Comparison of ENCODE assay signal across 8 mouse cellular contexts in genomic region chr10:106932571-106933073, GRCm38 (mm10).
A peak's percentile ranks its signal among the peaks of the same experiment; 100 is the strongest.
DNase-seq lines count a peak whose midpoint lies in the region; ATAC-seq and TF ChIP-seq lines count a peak whose summit lies in the region.

No protein-coding gene starts in this region.

- no peaks in the 10 kb centered on the region for H3K4me1 ChIP-seq in heart, embryonic 14.5 days (ENCODE audit: control insufficient read depth in 2 of 2, insufficient read depth in 2 of 2, low read length in 2 of 2)
- no peaks in the 10 kb centered on the region for H3K4me1 ChIP-seq in limb, embryonic 12.5 days (replicated peaks)

- no peaks in the 10 kb centered on the region for H3K9me3 ChIP-seq in heart, embryonic 14.5 days (ENCODE audit: control insufficient read depth, low read length)
- no peaks in the 10 kb centered on the region for H3K9me3 ChIP-seq in limb, embryonic 12.5 days

- TF ChIP-seq CTCF in brain, embryonic 14.5 days (IDR thresholded peaks at IDR 0.05; ENCODE audit: borderline replicate concordance, extremely low read depth, insufficient read depth, insufficient read length) = no peak

- 35% methylated on average over 13 of the region's 13 CpGs for WGBS in heart, embryonic 14.5 days
- WGBS in limb, embryonic 12.5 days = 51% methylated on average over 13 of the region's 13 CpGs

- no peaks in the 10 kb centered on the region for H3K27me3 ChIP-seq in heart, embryonic 14.5 days (ENCODE audit: control insufficient read depth, insufficient read depth, low read length)
- no peaks in the 10 kb centered on the region for H3K27me3 ChIP-seq in limb, embryonic 12.5 days

- H3K9ac ChIP-seq in heart, embryonic 14.5 days (ENCODE audit: low read length) = 0 out of 2 replicates have a peak overlapping the region, but pooled peaks have one; percentile 44
- no peak overlapping the region for H3K9ac ChIP-seq in limb, embryonic 12.5 days (replicated peaks)

- DNase-seq in kidney, adult 18-20 months = peak; percentile 12
- no peak for DNase-seq in kidney, adult 11 months
- DNase-seq in brain, embryonic 14.5 days (ENCODE audit: low read depth) = peak; percentile 77
- peak; percentile 80 for DNase-seq in retina, embryonic 14.5 days (ENCODE audit: low spot score)
- DNase-seq in spleen, postnatal 14 days (ENCODE audit: low spot score in 2 of 2) = no peak
- DNase-seq in thymus, postnatal 36 days = no peak

- peak overlapping the region; percentile 58 for H3K4me2 ChIP-seq in heart, embryonic 14.5 days (ENCODE audit: low read length)
- H3K4me2 ChIP-seq in limb, embryonic 12.5 days = peak overlapping the region; percentile 47

- TF ChIP-seq POLR2A in brain, embryonic 14.5 days (IDR thresholded peaks at IDR 0.05; ENCODE audit: borderline replicate concordance, extremely low read depth, insufficient read depth, insufficient read length, poor library complexity, severe bottlenecking) = no peak

- H3K36me3 ChIP-seq in heart, embryonic 14.5 days (ENCODE audit: control insufficient read depth, insufficient read depth, low read length) = no peaks in the 10 kb centered on the region
- H3K36me3 ChIP-seq in limb, embryonic 12.5 days = no peaks in the 10 kb centered on the region

- H3K27ac ChIP-seq in heart, embryonic 14.5 days (replicated peaks in 1 of 2; ENCODE audit: control insufficient read depth in 1 of 2, insufficient read depth in 1 of 2, low read depth in 2 of 2, low read length in 2 of 2) = no peak overlapping the region
- no peak overlapping the region for H3K27ac ChIP-seq in limb, embryonic 12.5 days

- ATAC-seq in heart, embryonic 14.5 days (ENCODE audit: insufficient number of reproducible peaks, insufficient read depth, low FRiP score, low read depth) = no peak
- no peak for ATAC-seq in limb, embryonic 12.5 days (ENCODE audit: insufficient number of reproducible peaks, insufficient read depth, low FRiP score, low TSS enrichment, low read depth)

- H3K4me3 ChIP-seq in heart, embryonic 14.5 days (ENCODE audit: control insufficient read depth in 1 of 2, insufficient read depth in 1 of 2, low read depth in 1 of 2, low read length in 2 of 2) = peak overlapping the region; percentile 7 to 16; a peak in 3 of 4 replicates
- H3K4me3 ChIP-seq in limb, embryonic 12.5 days (replicated peaks) = no peak overlapping the region; the same call in 1 of the 2 replicates

Comparison
In these comparisons a context has a peak if more than half of its experiments do, and no peak if none do; other contexts are left out.
1. DNase-seq: peak in kidney, adult 18-20 months (single experiment), brain, embryonic 14.5 days (single experiment) and retina, embryonic 14.5 days (single experiment); none in kidney, adult 11 months (single experiment), spleen, postnatal 14 days (0 of 2) and thymus, postnatal 36 days (0 of 2).